Mouse (Mus musculus) right cerebral cortex, postnatal 25 days (tissue): ENCODE results near the gene Comt.

Experiments used
- DNase-seq: peaks from one replicate; pipeline ENCODE4 v3.0.0; 2022

Gene Comt

DNA sequence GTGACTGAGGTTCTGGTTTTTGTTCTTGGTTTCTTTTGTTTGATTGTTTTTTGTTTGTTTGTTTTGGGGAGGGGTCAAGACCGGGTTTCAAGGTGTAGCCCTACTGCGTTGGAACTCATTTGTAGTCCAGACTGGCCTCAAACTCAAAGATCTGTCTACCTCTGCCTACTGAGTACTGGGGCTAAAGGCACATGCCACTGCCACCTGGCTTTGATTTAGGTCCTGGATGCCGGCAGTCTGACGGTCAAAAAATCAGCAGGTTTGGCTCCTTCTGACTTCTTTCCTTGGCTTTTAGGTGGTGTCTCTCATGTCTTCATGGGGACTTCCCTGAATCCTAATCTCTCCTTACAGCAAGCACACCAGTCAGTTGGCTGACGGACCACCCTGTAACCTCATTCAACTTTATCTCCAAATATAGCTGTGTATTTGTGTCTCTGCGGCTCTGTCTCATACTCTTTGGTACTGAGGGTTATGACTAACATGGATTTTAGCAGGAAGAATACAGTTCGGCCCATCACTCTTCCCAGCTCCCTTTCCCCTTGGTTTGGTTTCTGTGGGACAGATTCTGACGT, 4.1 kb upstream of the Comt start:
- no peak for DNase-seq

DNA sequence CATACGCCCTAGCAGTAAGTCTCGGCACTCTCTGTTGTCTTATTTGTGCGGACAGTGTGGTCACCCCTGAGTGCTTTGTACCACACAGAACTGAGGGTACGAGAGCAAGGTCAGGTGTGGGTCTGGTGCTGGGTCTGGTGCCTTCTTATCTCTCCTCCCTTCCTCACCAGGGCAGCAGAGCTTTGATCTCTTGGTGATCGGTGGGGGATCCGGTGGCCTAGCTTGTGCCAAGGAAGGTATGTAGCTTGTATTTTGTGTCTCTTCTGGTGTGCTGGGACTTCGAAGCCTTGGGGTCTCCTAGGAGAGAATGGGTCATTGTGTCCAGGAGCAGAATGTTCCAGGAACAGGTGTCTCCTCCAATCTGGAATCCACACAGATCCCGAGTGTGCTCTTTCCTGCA, 3.0 kb upstream of the Comt start:
- DNase-seq: no peak

DNA sequence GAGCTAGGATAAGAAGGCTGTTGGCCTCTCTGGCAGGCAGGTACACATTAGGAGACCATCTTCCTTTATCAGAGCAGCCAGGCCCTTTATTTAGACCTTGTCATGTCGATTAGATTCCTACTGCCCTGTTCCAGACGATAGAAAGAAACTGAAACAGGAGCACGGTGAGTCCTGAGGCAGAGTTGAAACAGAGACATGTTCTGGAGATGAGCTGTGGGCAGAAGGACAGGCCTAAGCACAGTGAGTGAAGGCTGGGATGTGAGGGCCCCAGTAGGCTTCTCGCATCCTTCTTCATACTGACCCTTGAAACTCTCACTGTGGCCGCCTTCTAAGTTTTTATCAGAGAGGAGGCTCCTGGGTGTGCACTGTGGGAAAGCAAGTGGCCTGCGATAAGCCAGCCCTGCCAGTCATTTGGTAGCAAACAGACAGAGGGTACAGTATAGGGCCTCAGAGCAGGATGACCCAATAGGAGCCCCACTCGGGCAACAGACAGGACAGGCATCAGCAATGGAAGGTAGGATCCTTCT, 1.9 kb upstream of the Comt start:
- no peak for DNase-seq

DNA sequence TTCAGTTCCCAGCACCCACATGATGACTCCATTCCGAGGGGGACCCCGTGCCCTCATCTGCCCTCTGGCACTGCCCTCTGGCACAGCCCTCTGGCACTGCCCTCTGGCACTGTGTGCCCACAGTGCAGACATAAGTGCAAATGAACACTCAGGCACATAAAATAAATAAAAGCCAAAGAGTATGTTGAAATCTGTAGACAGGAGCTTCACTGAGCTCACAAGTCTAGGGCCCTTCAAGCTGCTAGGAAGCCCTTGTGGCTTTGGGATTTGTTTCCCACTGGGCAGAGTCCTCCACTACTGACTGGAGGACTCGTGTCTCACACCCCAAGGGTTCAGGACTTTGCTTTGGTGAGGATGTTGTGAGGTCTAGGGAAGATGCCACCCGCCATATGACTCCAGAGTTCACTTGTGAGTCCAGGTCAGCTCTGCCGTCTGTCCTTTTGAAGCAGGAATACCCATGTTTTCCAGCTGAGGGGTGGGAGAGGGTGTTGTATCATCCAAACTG, 1.4 kb upstream of the Comt start:
- DNase-seq: no peak

DNA sequence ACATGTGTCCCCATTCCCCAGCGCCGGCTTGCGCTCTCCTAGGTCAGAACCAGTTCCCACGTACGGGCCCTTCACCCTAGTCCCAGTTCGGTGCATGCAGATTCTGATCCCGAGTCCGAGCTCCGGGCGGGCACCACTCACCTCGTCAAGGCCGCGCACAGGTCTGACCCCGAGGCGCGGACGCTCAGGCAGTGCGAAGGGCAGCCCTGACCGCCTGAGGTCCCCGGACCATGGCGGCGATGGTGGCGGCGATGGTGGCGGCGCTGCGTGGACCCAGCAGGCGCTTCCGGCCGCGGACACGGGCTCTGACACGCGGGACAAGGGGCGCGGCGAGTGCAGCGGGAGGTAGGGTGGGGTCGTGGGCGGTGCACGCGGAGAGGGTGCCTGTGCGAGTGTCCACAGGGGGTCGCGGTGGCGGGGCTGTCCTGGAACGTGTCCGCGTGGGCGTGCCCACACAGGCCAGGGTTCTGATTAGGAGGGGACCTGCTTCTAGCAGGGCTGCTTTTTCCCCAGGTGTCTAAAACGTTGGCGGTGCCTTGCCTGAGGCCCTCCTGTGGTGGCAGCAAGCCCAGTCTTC, 349 bp downstream of the Comt start, which contains the start of gene Txnrd2:
Gene Txnrd2, plus strand, starts transcription at position 170 of the 577 bp plus-strand sequence.
- DNase-seq: peak; percentile 77

DNA sequence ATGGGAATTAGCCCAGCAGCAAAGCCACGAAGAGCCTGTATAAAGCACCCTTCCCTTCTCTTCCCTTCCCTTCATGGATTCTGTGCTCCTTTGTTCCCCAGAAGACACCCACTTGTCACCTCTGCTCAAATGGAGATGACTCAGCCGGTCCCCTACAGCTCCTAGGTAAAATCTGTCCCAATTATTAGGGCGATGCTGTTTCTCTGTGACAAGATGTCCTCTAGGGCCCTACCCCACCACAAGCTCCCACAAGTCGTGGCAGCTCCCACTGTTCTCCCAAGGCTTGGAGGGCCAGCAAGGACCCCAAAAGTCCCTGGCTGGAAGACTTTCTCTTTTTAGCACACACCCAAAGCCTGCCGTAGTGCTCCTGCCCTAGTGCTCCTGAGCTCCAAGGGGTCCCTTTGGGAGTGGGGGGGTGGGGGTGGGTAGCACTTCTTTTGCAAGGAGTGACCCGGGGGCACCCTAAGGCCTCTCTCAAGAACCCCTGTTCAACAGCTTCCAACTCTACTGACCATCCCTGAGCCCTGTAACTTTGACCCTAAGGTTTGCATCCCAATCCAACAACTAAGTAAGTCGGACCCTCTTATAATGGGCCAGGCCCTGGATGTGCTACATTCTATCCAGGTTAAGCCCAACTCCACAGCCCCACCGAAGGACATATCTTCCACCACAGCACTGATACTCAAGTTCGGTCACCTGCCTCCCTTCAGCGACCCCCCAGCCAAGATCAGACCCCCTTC, 1.0 kb downstream of the Comt start:
- DNase-seq: no peak

DNA sequence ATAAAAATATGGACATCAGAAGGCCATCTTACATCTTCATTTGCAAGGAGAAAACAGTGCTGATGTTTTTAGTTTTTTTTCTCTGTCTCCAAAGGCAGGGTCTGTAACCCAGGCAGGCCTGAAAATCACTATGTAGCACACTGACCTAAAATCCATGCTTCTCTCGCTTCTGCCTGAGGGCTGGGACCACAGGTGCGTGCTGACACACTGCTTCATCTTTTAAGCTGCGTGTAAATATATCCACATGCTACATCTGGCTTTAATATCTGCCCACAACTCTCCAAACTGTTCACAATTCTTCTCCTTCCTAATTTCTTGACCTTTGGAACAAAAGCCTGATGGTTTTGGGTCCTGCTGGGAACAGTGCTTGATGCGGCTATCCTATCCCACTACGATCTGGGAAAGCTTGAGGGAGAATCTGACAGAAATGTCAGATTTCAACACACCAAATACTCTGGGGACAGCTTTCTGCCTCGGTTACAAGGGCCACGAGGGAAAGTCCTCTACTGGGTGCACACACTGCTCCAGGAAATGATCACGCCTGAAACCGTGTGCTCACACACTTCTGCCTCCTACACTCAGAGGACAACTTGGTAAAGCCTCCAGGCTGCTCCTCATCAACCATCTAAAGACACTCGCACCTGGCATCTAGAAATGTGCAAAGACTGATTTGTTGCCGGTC, 2.1 kb downstream of the Comt start:
- DNase-seq: no peak

DNA sequence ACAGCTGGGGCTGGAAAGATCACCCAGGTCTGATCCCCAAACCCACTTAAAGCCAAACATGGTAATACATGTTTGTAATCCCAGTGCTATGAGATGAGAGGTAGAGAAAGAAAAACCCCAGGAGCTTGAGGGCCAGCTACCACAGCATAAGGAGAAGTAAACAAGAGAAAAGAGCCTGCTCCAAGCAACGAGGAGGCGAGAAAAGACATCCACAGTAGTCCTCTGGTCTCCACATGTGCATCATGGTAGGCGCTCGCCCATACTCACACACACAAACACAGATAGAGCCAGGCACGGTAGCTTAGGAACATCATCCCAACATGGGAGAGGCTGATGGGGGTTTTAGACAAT, 2.8 kb downstream of the Comt start:
- no peak for DNase-seq

DNA sequence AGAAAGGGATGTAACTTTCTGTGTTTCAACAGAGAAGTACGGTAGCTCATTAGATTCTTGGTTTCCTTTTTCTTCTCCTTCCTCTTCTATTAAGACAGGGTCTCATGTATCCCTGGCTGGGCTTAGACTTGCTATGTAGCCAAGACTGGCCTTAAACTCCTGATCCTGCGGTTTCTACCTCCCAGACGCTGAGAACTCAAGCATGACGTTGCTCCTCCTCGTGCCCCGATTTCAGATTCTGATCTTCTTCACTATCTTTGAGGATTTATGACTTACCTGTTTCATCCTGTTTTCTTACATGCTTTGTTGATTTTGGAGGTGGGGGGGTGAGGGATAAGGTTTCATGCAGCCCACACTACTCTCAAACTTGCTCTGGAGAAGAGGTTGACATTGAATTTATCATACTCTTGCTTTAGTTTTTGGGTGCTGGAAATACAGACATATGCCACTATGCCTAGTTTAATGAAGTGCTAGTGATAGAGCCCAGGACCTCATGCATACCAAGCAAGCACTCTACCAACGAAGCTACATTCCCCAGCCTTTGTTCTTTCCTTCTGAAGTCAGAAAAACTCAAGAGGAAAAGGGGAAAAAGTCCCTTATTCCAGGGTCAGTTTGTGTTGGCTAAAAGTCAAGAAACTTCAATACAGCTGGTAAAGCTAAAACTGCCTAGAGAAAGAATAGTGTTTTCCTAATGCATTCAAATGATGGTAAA, 3.3 kb downstream of the Comt start:
- no peak for DNase-seq

DNA sequence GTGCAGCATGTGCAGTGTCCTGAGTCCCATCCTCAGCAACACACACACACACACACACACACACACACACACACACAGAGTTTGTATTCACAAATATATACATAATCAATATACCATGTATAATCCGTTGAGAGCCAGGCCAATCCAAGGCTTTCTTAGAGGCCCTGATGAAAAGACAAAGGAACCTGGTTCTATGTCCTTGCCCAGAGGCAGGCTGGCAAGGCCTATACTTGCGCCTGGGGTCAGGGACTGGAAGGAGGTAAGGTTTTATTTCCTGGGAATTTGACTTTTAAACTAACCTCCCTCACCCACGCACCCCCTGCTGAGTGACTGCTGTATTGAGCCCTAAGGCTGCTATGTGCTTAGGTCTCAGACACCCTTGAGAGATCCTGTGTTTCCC, 6.1 kb downstream of the Comt start:
- DNase-seq: no peak

DNA sequence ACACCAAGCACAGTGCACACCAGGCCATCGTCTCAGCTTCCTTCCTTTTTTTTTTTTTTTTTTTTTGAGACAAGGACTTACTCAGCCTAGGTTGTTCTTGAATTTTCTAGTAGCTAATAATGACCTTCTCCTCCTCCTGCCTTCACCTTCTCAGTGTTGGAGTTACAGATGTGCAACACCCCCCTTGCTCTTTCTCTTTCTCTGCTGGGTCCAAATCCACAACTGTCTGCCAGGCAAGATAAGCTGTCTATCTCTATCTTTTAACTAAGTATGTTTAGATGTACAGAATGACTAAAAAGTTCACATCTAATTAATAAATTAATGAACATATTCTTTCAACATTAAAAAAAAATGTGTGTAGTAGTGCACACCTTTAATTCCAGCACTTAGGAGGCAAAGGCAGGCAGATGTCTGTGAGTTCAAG, 7.0 kb downstream of the Comt start:
- DNase-seq: no peak

DNA sequence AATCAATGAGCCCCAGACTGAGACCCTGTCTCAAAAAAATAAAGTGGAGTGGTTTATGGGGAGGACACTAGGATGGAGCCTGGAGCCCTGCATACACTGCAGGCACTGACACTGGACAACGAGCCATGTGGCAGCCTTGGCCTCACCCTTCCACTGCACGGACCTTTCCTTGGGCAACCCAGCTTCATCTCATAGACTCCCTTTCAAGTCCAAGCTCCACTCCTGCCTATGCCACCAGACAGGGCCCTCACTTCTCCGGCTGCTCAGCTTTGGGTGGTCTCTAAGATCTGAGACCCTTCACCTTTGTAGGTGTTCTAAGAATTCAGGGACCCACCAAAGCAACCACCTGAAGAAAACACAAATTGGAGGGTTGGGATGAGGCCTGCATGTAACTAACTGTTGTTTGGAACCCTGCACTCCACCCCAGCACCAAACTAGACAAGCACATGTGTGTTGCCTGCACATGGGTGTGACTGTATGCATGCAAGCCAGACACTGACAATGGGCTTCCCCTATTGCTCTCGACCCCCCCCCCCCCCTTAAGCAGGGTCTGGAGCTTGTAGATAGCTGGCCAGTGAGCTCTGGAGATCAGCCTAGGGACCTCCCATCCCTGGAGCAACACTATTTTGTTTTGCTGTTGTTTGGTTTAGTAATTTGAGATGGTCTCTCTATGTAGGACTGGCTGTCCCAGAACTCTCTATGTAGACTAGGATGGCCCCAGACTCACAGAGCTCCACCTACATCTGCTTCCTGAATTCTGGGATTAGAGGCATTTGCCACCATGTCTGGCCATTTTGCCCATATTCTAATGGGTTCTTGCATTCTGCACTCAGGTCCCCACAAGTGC, 7.7 kb downstream of the Comt start:
- DNase-seq: no peak

DNA sequence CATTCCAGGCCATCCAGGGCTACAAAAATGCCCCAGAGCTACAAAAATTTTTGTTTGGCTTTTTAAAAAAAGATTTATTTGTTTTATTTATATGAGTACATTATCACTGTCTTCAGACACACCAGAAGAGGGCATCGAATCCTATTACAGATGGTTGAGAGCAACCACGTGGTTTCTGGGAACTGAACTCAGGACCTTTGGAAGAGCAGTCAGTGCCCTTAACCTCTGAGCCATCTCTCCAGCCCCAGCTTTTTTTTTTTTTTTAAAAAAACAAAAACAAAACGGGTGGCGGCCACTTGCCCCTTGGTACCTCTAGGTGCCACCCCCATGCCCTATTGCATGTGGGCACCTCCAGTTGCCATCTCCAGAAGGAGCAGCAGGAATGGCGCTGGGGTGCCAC, 9.2 kb downstream of the Comt start:
- DNase-seq: no peak

DNA sequence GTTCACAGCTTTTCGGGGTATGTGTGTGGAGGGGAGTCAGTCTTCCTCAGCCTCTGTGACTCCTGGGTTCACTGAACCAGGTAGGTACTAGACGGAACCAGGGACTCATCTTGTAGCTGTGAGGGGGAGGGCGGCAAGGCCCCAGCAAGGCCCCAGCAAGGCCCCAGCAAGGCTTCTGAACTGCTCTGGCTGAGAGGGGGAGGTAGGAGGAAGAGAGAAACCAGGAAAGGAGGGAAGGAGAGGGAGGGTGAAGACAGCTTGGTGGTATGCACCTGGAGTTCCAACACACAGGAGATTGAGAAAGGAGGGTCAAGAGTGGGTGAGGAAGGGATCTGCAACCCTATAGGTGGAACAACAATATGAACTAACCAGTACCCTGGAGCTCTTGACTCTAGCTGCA, 9.8 kb downstream of the Comt start:
- no peak for DNase-seq

DNA sequence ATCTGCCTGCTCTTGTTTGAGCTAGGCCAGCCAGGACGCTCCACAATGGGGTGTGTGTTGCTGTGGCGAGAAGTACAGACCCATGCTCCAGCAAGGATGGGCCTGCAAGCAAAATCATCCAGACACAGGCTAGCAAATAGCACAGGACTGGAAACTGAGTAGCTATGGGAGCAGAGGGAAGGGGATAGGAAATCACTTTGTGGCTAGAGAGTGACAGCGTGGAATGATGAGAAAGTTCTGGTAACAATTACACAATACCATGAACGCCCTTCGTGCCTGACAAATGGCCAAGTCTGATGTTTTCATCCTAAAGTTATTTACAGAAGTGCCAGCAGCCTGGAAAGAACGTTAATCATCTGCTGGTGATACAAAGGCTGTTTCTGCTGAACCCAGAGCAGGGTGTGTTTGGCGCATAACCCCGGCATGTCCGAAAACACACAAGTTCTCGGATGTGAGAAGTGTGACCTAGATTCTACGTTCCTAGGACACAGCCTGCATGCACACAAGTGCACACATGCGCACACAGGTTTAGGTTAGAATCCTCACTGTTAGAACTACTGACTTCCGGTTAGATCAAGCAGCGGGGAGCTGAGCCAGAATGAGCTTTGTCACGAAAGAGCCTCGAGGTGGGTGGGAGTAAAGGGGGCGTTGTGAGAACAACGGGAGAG, 10.4 kb downstream of the Comt start:
- no peak for DNase-seq

DNA sequence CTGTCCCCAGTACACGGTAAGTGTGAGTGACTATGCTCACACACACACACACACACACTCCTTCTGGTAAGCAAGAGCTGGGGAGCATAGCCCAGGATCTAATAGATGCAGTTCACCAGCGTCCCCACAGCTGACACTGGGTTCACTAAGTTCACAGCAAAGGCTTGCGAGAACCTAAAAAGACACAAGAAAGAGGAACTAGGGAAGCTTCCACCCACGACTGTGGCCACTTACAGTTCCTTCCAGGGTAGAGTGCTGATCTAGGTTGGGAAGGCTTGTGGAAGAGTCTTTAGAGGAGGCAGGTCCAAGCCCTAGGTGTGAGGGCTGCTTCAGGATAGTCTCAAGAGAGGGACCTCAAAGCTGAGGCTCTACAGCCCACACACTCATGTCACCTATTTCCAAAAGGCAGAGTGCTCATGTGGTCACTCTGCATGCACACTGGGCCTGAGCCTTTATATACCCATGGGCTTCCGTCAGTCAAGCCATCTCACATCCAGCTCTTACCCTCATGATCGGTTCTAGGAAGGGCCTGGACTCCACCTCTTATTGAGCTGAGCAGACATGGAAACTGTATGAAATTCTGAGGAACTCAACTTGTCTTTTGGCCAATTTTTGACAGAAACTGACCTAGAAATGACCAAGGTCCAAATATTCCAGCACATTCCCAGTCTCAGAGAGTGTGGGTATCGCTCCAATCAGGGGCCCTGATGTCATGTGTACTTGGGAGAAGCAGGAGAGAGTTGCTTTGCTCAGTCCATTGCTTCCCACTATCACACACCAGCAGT, 13.4 kb downstream of the Comt start:
- no peak for DNase-seq

DNA sequence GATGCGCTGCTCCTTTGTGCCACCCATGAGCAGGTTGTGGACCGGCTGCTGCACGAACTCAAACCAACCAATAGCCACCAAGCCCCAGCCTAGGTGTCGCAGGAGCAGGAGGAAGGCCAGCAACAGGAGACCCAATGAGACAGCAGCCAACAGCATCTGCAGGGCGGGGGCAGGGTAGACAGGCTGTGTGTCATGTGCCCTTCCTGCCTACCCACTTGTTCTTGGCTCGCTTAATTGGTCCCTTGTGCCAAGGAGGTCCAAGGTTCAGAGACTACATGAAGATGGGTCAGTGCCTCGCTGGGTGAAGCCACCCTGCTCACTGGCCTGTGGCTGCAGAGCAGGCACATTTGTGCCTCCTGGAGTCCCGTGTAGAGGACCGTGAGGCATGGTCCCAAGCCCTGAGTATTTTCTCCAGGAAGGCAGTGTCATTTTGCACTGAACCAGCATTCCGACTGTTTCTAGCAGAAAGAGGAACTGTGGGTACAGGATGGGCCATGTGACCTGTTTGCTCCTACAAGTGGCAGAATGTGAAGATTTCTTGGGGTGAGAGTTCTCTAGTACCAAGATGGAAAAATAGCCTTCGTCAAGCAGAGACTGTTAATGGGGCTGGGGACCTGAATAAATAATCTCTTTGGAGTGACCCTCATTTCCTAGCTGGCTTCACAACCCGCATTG, 14.7 kb downstream of the Comt start:
- no peak for DNase-seq

DNA sequence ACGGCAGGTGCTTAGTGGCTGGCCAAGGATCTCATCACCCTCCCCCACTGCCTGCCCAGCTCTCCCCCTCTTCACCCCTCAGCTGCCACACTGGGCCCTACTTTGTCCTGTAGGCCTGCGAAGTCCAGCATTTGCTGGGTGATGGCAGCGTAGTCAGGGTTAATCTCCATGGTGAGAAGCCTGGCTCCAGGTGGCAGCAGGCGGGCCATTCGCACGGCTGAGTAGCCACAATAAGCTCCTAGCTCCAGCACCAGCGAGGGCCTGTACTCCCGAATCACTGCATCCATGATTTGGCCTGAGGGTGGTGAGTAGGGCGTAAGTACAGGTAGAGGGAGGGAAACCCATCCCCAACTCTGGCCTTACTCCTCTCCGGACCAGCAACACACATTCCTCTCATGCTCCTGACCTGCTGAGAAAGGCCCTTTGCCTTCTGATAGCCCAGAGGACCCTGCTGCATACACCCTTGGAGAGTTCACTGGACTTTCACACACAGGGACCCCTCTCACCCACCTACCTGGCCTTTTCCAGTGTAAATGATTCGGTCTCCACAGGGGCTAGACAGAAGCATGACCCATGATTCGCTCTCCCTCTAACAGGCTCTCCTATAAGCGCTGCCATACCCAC, 15.5 kb downstream of the Comt start:
- no peak for DNase-seq

DNA sequence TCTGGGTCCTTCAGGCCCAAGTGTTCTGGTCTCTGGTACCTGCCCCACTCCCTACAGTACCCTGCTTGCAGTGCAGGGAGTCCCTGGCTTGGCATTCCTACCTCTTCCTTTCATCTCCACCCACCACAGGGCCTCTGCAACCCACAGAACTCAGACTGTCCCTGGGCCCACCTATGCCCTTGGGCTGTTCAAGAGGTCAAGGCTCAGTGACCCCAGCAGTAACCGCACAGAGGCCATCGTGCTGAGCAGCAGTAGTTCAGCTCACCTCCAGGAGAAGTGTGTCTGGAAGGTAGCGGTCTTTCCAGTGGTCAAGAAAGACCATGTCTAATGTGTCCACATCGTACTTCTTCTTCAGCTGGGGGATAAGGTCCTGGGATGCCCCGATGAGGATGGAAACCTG, 16.2 kb downstream of the Comt start:
- no peak for DNase-seq

DNA sequence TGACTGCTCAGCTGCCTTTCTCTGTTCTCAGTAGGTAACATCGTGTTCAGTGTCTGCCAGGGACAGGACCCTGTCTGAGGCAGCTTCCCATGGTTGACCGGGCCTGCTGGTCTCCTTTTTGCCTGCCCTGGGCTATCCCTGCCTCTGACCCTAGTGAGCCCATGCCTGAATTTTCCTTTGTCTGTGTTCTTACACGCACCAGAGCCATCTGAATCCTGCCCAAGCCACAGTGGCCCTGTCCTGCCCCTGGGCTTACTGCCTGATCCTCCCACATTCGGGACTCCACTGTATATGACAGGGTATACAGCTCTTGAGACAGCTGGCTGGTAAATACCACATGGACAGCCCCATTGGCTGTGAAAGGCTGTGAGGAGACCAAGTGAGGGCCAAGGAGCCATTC, 16.9 kb downstream of the Comt start:
- no peak for DNase-seq
